Mouse (Mus musculus): ENCODE measurements around the gene Zfp53. TPM values are rescaled to one million over a fixed set of nuclear protein-coding genes. Genes with fewer than 3 reads are reported as not detected.

The Zfp53 gene
- polyA plus RNA-seq, 1 experiment = 9.7 TPM

- peak; percentile 9 for TF ChIP-seq CTCF (IDR thresholded peaks at IDR 0.05; ENCODE audit: low read depth, low read length)
- no peak for TF ChIP-seq EP300 (IDR thresholded peaks at IDR 0.05; ENCODE audit: insufficient read depth, low read depth, low read length)
- TF ChIP-seq POLR2A (IDR thresholded peaks at IDR 0.05; ENCODE audit: insufficient read depth, low read length) = no peak
- no peaks in the 10 kb centered on the region for H3K36me3 ChIP-seq (ENCODE audit: control insufficient read depth, insufficient read depth, low read length, poor library complexity, severe bottlenecking)
- peak overlapping the region; percentile 81 for H3K4me3 ChIP-seq (ENCODE audit: low read depth, low read length)
- H3K4me1 ChIP-seq (ENCODE audit: control insufficient read depth, insufficient read depth, low read length) = no peaks in the 10 kb centered on the region
- peak overlapping the region; percentile 85 for H3K9ac ChIP-seq (ENCODE audit: low read depth, poor library complexity, severe bottlenecking)
- H3K9me3 ChIP-seq (replicated peaks; ENCODE audit: control insufficient read depth, insufficient read depth, low read length, poor library complexity, severe bottlenecking) = no peaks in the 10 kb centered on the region
- 0 out of 2 replicates have a peak overlapping the region, but pooled peaks have one; percentile 28 for H3K27ac ChIP-seq (ENCODE audit: insufficient read depth, low read length)
- no peaks in the 10 kb centered on the region for H3K27me3 ChIP-seq (ENCODE audit: control insufficient read depth, insufficient read depth, low read length, poor library complexity, severe bottlenecking)
Measured at GRCm38 (mm10) chr17:21532101-21532951, 43.5 kb downstream of the Zfp53 start.

GRCm38 (mm10) chr17:21533961-21534360, 45.2 kb downstream of the Zfp53 start:
- TF ChIP-seq POLR2A (IDR thresholded peaks at IDR 0.05; ENCODE audit: insufficient read depth, low read length) (no peak), EP300 (IDR thresholded peaks at IDR 0.05; ENCODE audit: insufficient read depth, low read depth, low read length) (no peak), CTCF (IDR thresholded peaks at IDR 0.05; ENCODE audit: low read depth, low read length) (no peak)
- no peak overlapping the region for H3K27ac ChIP-seq (ENCODE audit: insufficient read depth, low read length)

GRCm38 (mm10) chr17:21534460-21535095, 45.8 kb downstream of the Zfp53 start:
- no peak for TF ChIP-seq CTCF (IDR thresholded peaks at IDR 0.05; ENCODE audit: low read depth, low read length)
- TF ChIP-seq EP300 (IDR thresholded peaks at IDR 0.05; ENCODE audit: insufficient read depth, low read depth, low read length) = no peak
- TF ChIP-seq POLR2A (IDR thresholded peaks at IDR 0.05; ENCODE audit: insufficient read depth, low read length) = no peak
- H3K9ac ChIP-seq (ENCODE audit: low read depth, poor library complexity, severe bottlenecking) = no peak overlapping the region
- H3K4me3 ChIP-seq (ENCODE audit: low read depth, low read length) = no peak overlapping the region
- H3K27me3 ChIP-seq (ENCODE audit: control insufficient read depth, insufficient read depth, low read length, poor library complexity, severe bottlenecking) = no peaks in the 10 kb centered on the region
- H3K4me1 ChIP-seq (ENCODE audit: control insufficient read depth, insufficient read depth, low read length) = no peaks in the 10 kb centered on the region
- H3K9me3 ChIP-seq (replicated peaks; ENCODE audit: control insufficient read depth, insufficient read depth, low read length, poor library complexity, severe bottlenecking) = no peaks in the 10 kb centered on the region
- no peaks in the 10 kb centered on the region for H3K36me3 ChIP-seq (ENCODE audit: control insufficient read depth, insufficient read depth, low read length, poor library complexity, severe bottlenecking)
- H3K27ac ChIP-seq (ENCODE audit: insufficient read depth, low read length) = peak overlapping the region; percentile 21; the same call in 1 of the 2 replicates

More at GRCm38 (mm10) chr17:21533961-21534360, 45.2 kb downstream of the Zfp53 start:
- Histone ChIP-seq H3K4me1 (ENCODE audit: control insufficient read depth, insufficient read depth, low read length) (no peaks in the 10 kb centered on the region), H3K9me3 (replicated peaks; ENCODE audit: control insufficient read depth, insufficient read depth, low read length, poor library complexity, severe bottlenecking) (no peaks in the 10 kb centered on the region), H3K36me3 (ENCODE audit: control insufficient read depth, insufficient read depth, low read length, poor library complexity, severe bottlenecking) (no peaks in the 10 kb centered on the region), H3K4me3 (ENCODE audit: low read depth, low read length) (no peak overlapping the region), H3K9ac (ENCODE audit: low read depth, poor library complexity, severe bottlenecking) (no peak overlapping the region), H3K27me3 (ENCODE audit: control insufficient read depth, insufficient read depth, low read length, poor library complexity, severe bottlenecking) (no peaks in the 10 kb centered on the region)

- peak within 1 kb of the TSS; percentile 90 for H3K4me3 ChIP-seq (ENCODE audit: low read depth, low read length)
- peak within 1 kb of the TSS; percentile 83 for H3K27ac ChIP-seq (ENCODE audit: insufficient read depth, low read length)
- TF ChIP-seq CTCF (IDR thresholded peaks at IDR 0.05; ENCODE audit: low read depth, low read length) = no peak
- TF ChIP-seq EP300 (IDR thresholded peaks at IDR 0.05; ENCODE audit: insufficient read depth, low read depth, low read length) = no peak
- TF ChIP-seq POLR2A (IDR thresholded peaks at IDR 0.05; ENCODE audit: insufficient read depth, low read length) = no peak
- H3K36me3 ChIP-seq (ENCODE audit: control insufficient read depth, insufficient read depth, low read length, poor library complexity, severe bottlenecking) = no peaks in the 10 kb centered on the region
- peak within 1 kb of the TSS; percentile 59 for H3K9ac ChIP-seq (ENCODE audit: low read depth, poor library complexity, severe bottlenecking)
- no peaks in the 10 kb centered on the region for H3K27me3 ChIP-seq (ENCODE audit: control insufficient read depth, insufficient read depth, low read length, poor library complexity, severe bottlenecking)
- H3K9me3 ChIP-seq (replicated peaks; ENCODE audit: control insufficient read depth, insufficient read depth, low read length, poor library complexity, severe bottlenecking) = no peaks in the 10 kb centered on the region
- no peaks in the 10 kb centered on the region for H3K4me1 ChIP-seq (ENCODE audit: control insufficient read depth, insufficient read depth, low read length)
Measured at GRCm38 (mm10) chr17:21535096-21536001, 46.6 kb downstream of the Zfp53 start, which contains the start of gene Zfp52. Gene Zfp52 (plus strand): TSS chr17:21535539.

GRCm38 (mm10) chr17:21536096-21536495, 47.3 kb downstream of the Zfp53 start:
- Histone ChIP-seq H3K36me3 (ENCODE audit: control insufficient read depth, insufficient read depth, low read length, poor library complexity, severe bottlenecking) (no peaks in the 10 kb centered on the region), H3K9ac (ENCODE audit: low read depth, poor library complexity, severe bottlenecking) (peak overlapping the region; percentile 59), H3K9me3 (replicated peaks; ENCODE audit: control insufficient read depth, insufficient read depth, low read length, poor library complexity, severe bottlenecking) (no peaks in the 10 kb centered on the region), H3K4me1 (ENCODE audit: control insufficient read depth, insufficient read depth, low read length) (no peaks in the 10 kb centered on the region), H3K27ac (ENCODE audit: insufficient read depth, low read length) (no peak overlapping the region), H3K4me3 (ENCODE audit: low read depth, low read length) (peak overlapping the region; percentile 90), H3K27me3 (ENCODE audit: control insufficient read depth, insufficient read depth, low read length, poor library complexity, severe bottlenecking) (no peaks in the 10 kb centered on the region)
- TF ChIP-seq EP300 (IDR thresholded peaks at IDR 0.05; ENCODE audit: insufficient read depth, low read depth, low read length) (no peak), POLR2A (IDR thresholded peaks at IDR 0.05; ENCODE audit: insufficient read depth, low read length) (no peak), CTCF (IDR thresholded peaks at IDR 0.05; ENCODE audit: low read depth, low read length) (no peak)

Data from ES-Bruce4 (cell line).